24 mouse cellular contexts compared by ENCODE assay signal in genomic region chr5:143993849-143994248, GRCm38 (mm10). TPM values are rescaled to one million over a fixed set of nuclear protein-coding genes. Genes with fewer than 3 reads are reported as not detected.
"Had no signal": no experiment of that assay in that cellular context is flagged by ENCODE, and none has a peak within 500 bp of the region (broad histone marks: within the 10 kb centered on the region; RNA-seq: fewer than 3 reads in every experiment).

No protein-coding gene starts in this region.

- H3K27me3 ChIP-seq: limb, embryonic 12.5 days; limb, embryonic 15.5 days; lung, embryonic 15.5 days; megakaryocyte, embryonic 14.5 days; midbrain, embryonic 13.5 days; neural tube, embryonic 13.5 days; stomach, embryonic 15.5 days had no signal

- H3K9me3 ChIP-seq: limb, embryonic 12.5 days; limb, embryonic 15.5 days; lung, embryonic 15.5 days; megakaryocyte, embryonic 14.5 days; midbrain, embryonic 10.5 days; midbrain, embryonic 13.5 days; neural tube, embryonic 13.5 days; stomach, embryonic 15.5 days had no signal

- H3K4me2 ChIP-seq: limb, embryonic 12.5 days; limb, embryonic 15.5 days; liver, embryonic 11.5 days; midbrain, embryonic 13.5 days; neural tube, embryonic 13.5 days; stomach, embryonic 15.5 days had no signal

- H3K27ac ChIP-seq: limb, embryonic 12.5 days; limb, embryonic 15.5 days; liver, embryonic 14.5 days; midbrain, embryonic 10.5 days; neural tube, embryonic 13.5 days had no signal

- H3K4me3 ChIP-seq: limb, embryonic 12.5 days; limb, embryonic 15.5 days; lung, embryonic 15.5 days; megakaryocyte, embryonic 14.5 days; midbrain, embryonic 10.5 days; midbrain, embryonic 13.5 days; myocyte; neural tube, embryonic 13.5 days; stomach, embryonic 15.5 days had no signal

- ATAC-seq: liver, postnatal 0 days; midbrain, embryonic 13.5 days; midbrain, embryonic 16.5 days had no signal

- H3K4me1 ChIP-seq: limb, embryonic 12.5 days; limb, embryonic 15.5 days; midbrain, embryonic 10.5 days; midbrain, embryonic 13.5 days; stomach, embryonic 15.5 days had no signal

- DNase-seq: kidney, postnatal 14 days; kidney, postnatal 4 days; left cerebral cortex, postnatal 4 days; liver, postnatal 0 days; retina, postnatal 1 day; right cerebral cortex, postnatal 25 days; spleen, adult 18-20 months; thymus, postnatal 25 days had no signal

- H3K9ac ChIP-seq: limb, embryonic 12.5 days; limb, embryonic 15.5 days; liver, embryonic 14.5 days; liver, postnatal 0 days; lung, embryonic 15.5 days; midbrain, embryonic 13.5 days; neural tube, embryonic 13.5 days; stomach, embryonic 15.5 days had no signal

RNA-seq across cellular contexts. Expression of gene Ocm, which starts 32.6 kb away (rescaled TPM):
- total RNA-seq: layer of hippocampus, adult 18-20 months; layer of hippocampus, postnatal 14 days; monocyte, adult 5-6 weeks; neutrophil, adult 5-6 weeks had no signal
- polyA plus RNA-seq: limb, embryonic 12.5 days; liver, embryonic 11.5 days; liver, embryonic 14.5 days; liver, postnatal 0 days; lung, embryonic 15.5 days; midbrain, embryonic 10.5 days; midbrain, embryonic 13.5 days; midbrain, embryonic 16.5 days; myocyte; neural tube, embryonic 13.5 days; stomach, embryonic 15.5 days had no signal
